Mouse (Mus musculus) midbrain, embryonic 13.5 days (tissue): ENCODE measurements around the gene Ctnnd2. TPM values are rescaled to one million over a fixed set of nuclear protein-coding genes. Genes with fewer than 3 reads are reported as not detected.

ENCODE experiments used
- ATAC-seq: fragments of 200-750 bp; cut with Nextera tagmentation; 2 replicates; pipeline ENCODE4 v1.8.0; 2017; ENCODE audit warnings: mild to moderate bottlenecking, moderate TSS enrichment, moderate library complexity
- H3K27ac ChIP-seq: fragments of 300-500 bp; sonication (generic); 2 replicates; pipeline ENCODE4 v1.5.1; 2015; ENCODE audit warnings: inconsistent platforms, mild to moderate bottlenecking, moderate library complexity
- H3K27me3 ChIP-seq: fragments of 300-500 bp; sonication (generic); 2 replicates; pipeline ENCODE4 v1.6.1; 2015; ENCODE audit warnings: mild to moderate bottlenecking, inconsistent platforms
- H3K36me3 ChIP-seq: fragments of 300-500 bp; sonication (generic); 2 replicates; pipeline ENCODE4 v1.6.1; 2015; ENCODE audit warnings: mild to moderate bottlenecking, inconsistent platforms
- H3K4me1 ChIP-seq: fragments of 300-500 bp; sonication (generic); replicated peaks from 2 replicates; pipeline ENCODE4 v1.6.1; 2015; ENCODE audit warnings: inconsistent platforms
- H3K4me2 ChIP-seq: fragments of 300-500 bp; sonication (generic); replicated peaks from 2 replicates; pipeline ENCODE4 v1.6.1; 2015; ENCODE audit warnings: moderate library complexity, mild to moderate bottlenecking, inconsistent platforms
- H3K4me3 ChIP-seq: fragments of 300-500 bp; sonication (generic); replicated peaks from 2 replicates; pipeline ENCODE4 v1.5.1; 2015; ENCODE audit warnings: mild to moderate bottlenecking, inconsistent platforms
- H3K9ac ChIP-seq: fragments of 300-500 bp; sonication (generic); replicated peaks from 2 replicates; pipeline ENCODE4 v1.6.1; 2015; ENCODE audit warnings: mild to moderate bottlenecking, inconsistent platforms
- H3K9me3 ChIP-seq: fragments of 300-500 bp; sonication (generic); 2 replicates; pipeline ENCODE4 v1.6.1; 2016; ENCODE audit warnings: mild to moderate bottlenecking, inconsistent platforms
- WGBS: fragments of 180-500 bp; shearing (Covaris S2); methylation state at CpG from one replicate; pipeline ENCODE4 v1.1.7; 2015; 5-methylcytosine and 5-hydroxymethylcytosine counted together
- polyA plus RNA-seq: library from polyadenylated mRNA; unstranded; fragments of >200 nt; fragmentation: Nextera tagmentation; extraction: Ambion mirVana; gene quantifications from 2 replicates; pipeline ENCODE4 v1.2.1, GENCODE M21; 2015

Ctnnd2 gene
- polyA plus RNA-seq, 1 experiment from 2014 or later: 54.2 TPM

DNA sequence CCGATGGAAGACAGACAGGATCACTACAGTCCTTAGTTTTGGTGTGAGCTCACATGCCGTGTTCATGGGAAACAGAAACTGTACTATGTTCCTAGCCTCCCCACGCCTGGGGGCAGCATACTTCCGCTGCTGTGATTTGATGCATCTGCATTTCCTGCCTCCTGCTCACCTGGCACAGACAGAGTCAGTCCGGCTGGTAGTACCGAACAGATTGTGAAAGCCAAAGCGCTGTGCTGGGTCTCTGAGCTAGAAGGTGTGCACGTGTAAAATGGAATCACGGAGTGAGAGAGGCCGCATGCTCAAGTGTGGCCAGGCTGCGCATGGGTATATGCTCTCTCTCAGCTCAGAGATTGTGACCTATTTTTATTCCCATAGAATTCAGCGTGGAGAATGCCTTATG lies 820.0 kb downstream of the Ctnnd2 start:
- Histone ChIP-seq H3K27ac (no peak overlapping the region), H3K27me3 (no peaks in the 10 kb centered on the region), H3K9ac (no peak overlapping the region), H3K4me1 (0 out of 2 replicates have a peak, but pooled peaks cover 3% of the 10 kb centered on the region), H3K36me3 (no peaks in the 10 kb centered on the region), H3K4me2 (no peak overlapping the region), H3K9me3 (no peaks in the 10 kb centered on the region), H3K4me3 (no peak overlapping the region)
- no peak for ATAC-seq
- 94% methylated on average over 12 of the region's 12 CpGs for WGBS

DNA sequence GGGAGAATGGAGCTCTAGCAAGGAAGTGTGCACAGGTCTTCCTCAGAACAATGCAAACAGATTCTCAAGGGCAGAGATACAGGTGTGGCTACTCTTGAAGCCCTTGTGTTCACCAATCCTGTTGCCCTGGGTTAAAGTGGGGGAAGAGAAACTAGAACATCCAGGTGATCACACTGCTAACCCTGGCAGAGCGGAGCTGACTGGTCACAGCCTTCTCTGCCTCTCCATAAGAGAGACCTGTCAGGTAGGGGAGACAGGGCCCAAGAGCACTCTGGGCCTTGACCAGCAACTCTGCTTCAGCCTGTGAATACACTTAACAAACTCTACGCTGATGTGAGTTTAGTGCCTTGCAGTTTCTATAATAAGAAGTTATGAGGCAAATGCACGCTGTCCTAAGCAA lies 820.5 kb downstream of the Ctnnd2 start:
- no peaks in the 10 kb centered on the region for H3K9me3 ChIP-seq
- 94% methylated on average over 3 of the region's 3 CpGs for WGBS
- no peak overlapping the region for H3K4me2 ChIP-seq
- no peak overlapping the region for H3K4me3 ChIP-seq
- ATAC-seq: no peak
- 0 out of 2 replicates have a peak, but pooled peaks cover 3% of the 10 kb centered on the region for H3K4me1 ChIP-seq
- H3K27ac ChIP-seq: no peak overlapping the region
- H3K36me3 ChIP-seq: no peaks in the 10 kb centered on the region
- no peaks in the 10 kb centered on the region for H3K27me3 ChIP-seq
- no peak overlapping the region for H3K9ac ChIP-seq

DNA sequence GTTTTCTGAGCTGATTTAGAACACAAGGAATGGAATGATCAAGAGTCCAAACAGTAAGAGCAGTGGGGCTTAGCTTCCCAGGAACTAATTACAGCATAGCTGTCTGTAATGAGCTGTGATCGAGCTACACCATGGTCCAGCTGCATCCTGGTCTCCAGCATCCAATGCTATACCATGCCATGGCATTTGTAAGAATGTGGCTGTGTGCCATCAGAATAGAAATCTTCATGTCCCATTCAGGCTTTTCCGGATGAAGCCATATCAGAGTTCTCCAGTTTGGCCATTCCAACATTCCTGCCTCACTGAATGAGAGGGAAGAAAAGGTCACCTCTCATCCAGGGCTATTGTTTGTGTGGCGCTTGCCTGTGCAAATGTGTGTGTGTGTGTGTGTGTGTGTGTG lies 823.0 kb downstream of the Ctnnd2 start:
- no peak overlapping the region for H3K27ac ChIP-seq
- no peaks in the 10 kb centered on the region for H3K36me3 ChIP-seq
- no peak overlapping the region for H3K4me2 ChIP-seq
- H3K27me3 ChIP-seq: no peaks in the 10 kb centered on the region
- ATAC-seq: no peak
- no peak overlapping the region for H3K9ac ChIP-seq
- H3K4me3 ChIP-seq: no peak overlapping the region
- 0 out of 2 replicates have a peak, but pooled peaks cover 1% of the 10 kb centered on the region for H3K4me1 ChIP-seq
- H3K9me3 ChIP-seq: no peaks in the 10 kb centered on the region
- 90% methylated on average over 3 of the region's 3 CpGs for WGBS

DNA sequence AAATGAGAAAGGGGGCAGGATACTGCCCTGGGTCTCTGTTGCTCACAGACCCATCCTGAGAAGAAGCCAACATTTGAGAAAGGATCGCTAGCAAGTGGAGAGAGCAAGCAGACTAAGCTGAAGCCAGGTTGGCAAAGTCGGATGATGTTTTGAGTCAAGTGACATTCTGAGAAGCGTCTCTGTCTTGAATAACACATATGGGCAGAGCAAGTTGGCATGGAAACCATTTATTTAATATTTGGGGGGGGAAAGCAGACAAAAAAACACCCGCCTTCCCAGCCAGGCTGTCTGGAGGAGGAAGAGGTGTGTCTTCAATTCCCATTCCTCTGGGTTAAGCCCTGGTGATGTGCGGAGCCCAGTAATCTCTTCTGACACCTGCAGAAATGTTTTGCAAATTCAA lies 832.1 kb downstream of the Ctnnd2 start:
- ATAC-seq: no peak
- no peak overlapping the region for H3K4me3 ChIP-seq
- H3K4me1 ChIP-seq: no peaks in the 10 kb centered on the region
- H3K36me3 ChIP-seq: peaks cover 10% of the 10 kb centered on the region
- H3K4me2 ChIP-seq: no peak overlapping the region
- WGBS: 88% methylated on average over 5 of the region's 5 CpGs
- no peak overlapping the region for H3K9ac ChIP-seq
- no peak overlapping the region for H3K27ac ChIP-seq
- no peaks in the 10 kb centered on the region for H3K27me3 ChIP-seq
- H3K9me3 ChIP-seq: no peaks in the 10 kb centered on the region

DNA sequence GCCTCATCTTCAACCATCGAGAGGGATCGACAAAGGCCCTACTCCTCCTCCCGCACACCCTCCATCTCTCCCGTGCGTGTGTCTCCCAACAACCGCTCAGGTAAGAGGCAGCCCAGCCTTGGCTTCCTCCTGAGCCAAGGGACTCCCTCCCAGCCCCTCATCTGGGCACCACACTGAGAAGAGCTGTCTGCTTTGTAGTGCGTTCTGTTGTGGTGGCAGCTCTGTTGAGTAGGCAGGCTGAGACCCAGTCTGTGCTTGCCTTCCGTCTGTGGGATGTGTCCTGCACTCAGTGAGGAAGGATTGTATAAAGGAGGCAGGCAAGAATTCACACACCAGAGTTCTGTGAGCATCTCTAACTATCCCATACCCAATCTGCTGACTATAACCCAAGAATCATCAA lies 832.6 kb downstream of the Ctnnd2 start:
- H3K27me3 ChIP-seq: no peaks in the 10 kb centered on the region
- no peaks in the 10 kb centered on the region for H3K9me3 ChIP-seq
- no peak overlapping the region for H3K4me3 ChIP-seq
- H3K4me2 ChIP-seq: no peak overlapping the region
- peaks cover 11% of the 10 kb centered on the region for H3K36me3 ChIP-seq
- WGBS: 85% methylated on average over 8 of the region's 8 CpGs
- no peak overlapping the region for H3K27ac ChIP-seq
- no peak overlapping the region for H3K9ac ChIP-seq
- no peak for ATAC-seq
- no peaks in the 10 kb centered on the region for H3K4me1 ChIP-seq

DNA sequence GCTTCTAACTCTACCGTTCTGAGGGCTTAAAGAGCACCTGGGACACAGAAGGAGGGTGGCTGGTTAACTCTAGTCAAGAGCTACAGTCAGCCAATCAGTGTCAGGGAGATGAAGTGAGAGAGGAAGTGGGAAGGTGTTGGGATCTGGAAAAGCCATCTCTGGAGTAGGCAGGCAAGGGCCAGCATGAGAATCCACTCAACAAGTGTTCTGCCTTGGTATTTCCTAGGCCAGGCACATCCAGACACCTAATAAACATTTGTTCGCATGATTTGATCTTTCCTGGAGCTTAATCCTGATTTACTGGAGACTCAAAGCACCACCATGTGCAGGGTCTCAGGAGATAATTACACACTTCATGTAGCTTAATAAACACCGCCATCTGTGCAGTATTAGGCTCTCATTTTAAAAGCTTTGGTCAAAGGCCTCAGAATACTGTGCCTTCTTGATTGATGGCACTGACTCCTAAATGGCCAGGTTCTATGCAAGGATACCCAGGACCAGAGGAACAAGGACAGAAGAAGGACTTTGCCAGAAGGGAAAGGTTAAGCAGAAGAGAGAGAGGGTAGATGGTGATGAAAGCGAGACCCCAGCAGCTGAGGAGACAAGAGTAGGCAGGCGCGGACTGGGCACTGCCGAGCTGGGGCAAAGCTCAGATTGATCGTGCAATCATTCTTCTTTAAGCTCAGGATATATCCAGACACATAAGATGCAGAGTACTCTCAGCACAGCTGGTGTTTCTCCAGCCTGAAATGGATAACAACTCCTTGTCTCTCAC lies 833.8 kb downstream of the Ctnnd2 start:
- no peaks in the 10 kb centered on the region for H3K4me1 ChIP-seq
- ATAC-seq: 0 out of 2 replicates have a peak, but pooled peaks have one; percentile 43
- 71% methylated on average over 8 of the region's 8 CpGs for WGBS
- no peaks in the 10 kb centered on the region for H3K9me3 ChIP-seq
- H3K27ac ChIP-seq: no peak overlapping the region
- H3K27me3 ChIP-seq: no peaks in the 10 kb centered on the region
- H3K9ac ChIP-seq: no peak overlapping the region
- peaks cover 11% of the 10 kb centered on the region for H3K36me3 ChIP-seq
- H3K4me3 ChIP-seq: no peak overlapping the region
- no peak overlapping the region for H3K4me2 ChIP-seq

DNA sequence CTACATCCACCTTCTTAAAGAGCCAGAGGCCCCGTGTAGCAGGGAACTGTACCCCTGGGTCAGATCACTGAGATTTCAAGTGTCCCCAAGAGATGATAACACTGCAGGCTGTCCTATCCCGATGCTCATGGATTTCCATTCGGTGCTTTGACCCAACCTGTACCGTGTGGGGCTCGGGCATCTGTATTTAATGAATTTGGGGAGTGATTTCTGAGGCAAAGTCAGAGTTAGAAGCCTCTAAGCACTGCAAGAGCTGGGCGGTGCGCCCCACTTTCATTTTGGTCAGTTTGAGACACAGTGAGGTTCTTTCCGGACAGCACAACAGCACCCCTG lies 834.4 kb downstream of the Ctnnd2 start:
- Histone ChIP-seq H3K4me2 (no peak overlapping the region), H3K36me3 (peaks cover 11% of the 10 kb centered on the region), H3K27me3 (no peaks in the 10 kb centered on the region), H3K27ac (no peak overlapping the region), H3K4me3 (no peak overlapping the region), H3K4me1 (no peaks in the 10 kb centered on the region), H3K9ac (no peak overlapping the region), H3K9me3 (no peaks in the 10 kb centered on the region)
- ATAC-seq: no peak
- 93% methylated on average over 8 of the region's 8 CpGs for WGBS

DNA sequence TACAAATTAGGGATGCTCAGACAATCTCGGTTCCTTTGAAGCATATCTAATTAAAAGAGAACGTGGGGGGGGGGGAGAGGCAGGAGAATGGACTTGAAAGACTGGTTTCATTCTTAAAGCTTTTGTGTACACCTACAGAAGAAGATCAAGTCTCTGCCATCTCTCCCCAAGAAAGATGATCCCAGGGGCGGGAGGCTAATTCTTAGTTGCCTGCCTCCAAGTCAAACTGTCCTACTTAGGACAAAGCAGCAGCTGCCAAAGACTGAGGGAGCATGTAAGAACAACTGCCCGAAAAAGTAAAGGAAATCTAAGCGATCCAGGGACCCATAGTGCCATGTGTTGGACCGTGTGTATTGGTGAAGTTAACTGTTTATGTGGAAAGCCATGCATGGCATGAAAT lies 836.2 kb downstream of the Ctnnd2 start:
- Histone ChIP-seq H3K4me3 (no peak overlapping the region), H3K27me3 (no peaks in the 10 kb centered on the region), H3K9ac (no peak overlapping the region), H3K36me3 (peaks cover 11% of the 10 kb centered on the region), H3K27ac (no peak overlapping the region), H3K9me3 (no peaks in the 10 kb centered on the region), H3K4me2 (no peak overlapping the region), H3K4me1 (no peaks in the 10 kb centered on the region)
- no peak for ATAC-seq
- WGBS: 65% methylated on average over 6 of the region's 6 CpGs

DNA sequence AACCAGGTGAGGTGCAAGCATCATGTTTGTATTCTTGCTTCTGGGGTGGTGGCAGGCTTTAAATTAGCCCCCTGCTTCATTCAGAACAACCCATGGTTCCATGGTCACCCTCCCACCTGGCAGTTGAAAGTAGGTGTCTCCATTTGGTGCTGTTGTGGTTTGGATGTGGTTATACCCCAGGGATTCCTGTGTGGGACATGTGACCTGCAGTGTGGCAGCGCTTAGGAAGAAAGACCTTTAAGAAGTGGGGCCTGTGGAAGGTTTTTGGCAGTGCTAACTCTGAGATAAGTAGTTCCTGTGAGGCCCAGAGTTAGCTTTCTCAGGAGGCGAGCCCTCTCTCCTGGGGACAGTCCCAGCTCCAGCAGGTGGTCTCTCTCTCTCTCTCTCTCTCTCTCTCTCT lies 848.4 kb downstream of the Ctnnd2 start:
- 78% methylated on average over 2 of the region's 2 CpGs for WGBS
- ATAC-seq: no peak
- H3K9ac ChIP-seq: no peak overlapping the region
- H3K4me1 ChIP-seq: peaks cover 6% of the 10 kb centered on the region; the same call in 1 of the 2 replicates
- no peak overlapping the region for H3K4me2 ChIP-seq
- H3K36me3 ChIP-seq: peaks cover 7% of the 10 kb centered on the region; the same call in 1 of the 2 replicates
- no peaks in the 10 kb centered on the region for H3K9me3 ChIP-seq
- H3K27ac ChIP-seq: no peak overlapping the region
- H3K4me3 ChIP-seq: no peak overlapping the region
- H3K27me3 ChIP-seq: no peaks in the 10 kb centered on the region

DNA sequence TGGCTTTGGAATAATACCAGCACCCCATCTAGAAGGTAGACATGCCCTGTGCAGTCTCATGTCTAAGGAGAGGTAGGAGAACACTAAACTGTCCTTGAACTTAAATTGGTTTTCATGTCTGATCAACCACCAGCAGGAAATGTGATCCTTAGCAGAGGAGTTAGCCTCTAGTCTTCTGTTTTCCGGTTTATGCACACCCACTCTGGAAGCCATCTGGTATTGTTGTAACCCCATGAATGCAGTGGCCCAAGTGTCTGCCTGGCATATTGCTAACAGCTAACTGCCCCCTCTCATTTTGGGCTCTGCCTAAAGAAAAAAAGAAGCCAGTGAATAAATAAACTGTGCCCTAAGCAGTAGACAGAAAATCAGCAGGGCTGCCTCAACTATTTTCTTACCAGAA lies 849.6 kb downstream of the Ctnnd2 start:
- Histone ChIP-seq H3K36me3 (peaks cover 11% of the 10 kb centered on the region), H3K9ac (no peak overlapping the region), H3K9me3 (no peaks in the 10 kb centered on the region), H3K27me3 (no peaks in the 10 kb centered on the region), H3K4me3 (no peak overlapping the region), H3K4me2 (no peak overlapping the region), H3K27ac (no peak overlapping the region), H3K4me1 (peaks cover 6% of the 10 kb centered on the region; the same call in 1 of the 2 replicates)
- ATAC-seq: no peak
- WGBS: 83% methylated on average over 1 of the region's 1 CpGs

DNA sequence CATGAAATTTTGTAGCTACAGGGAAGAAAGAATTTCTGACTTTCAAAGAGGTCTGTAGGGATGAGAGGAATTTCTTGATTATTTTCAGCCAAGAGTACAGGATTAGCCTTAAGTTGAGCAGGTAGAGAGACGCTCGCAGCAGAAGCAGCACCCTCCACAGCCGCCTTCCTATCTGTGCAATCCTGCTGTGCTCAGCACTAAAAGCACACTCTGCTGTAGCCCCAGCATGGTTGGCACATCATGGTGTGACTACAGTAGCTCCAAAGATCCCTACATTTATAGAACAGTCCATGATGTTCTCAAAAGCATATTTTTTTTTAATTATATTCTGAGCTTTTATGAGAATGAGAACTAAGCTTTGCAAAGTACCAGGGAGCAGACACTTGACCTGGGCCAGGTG lies 850.1 kb downstream of the Ctnnd2 start:
- Histone ChIP-seq H3K36me3 (peaks cover 15% of the 10 kb centered on the region), H3K9ac (no peak overlapping the region), H3K27ac (no peak overlapping the region), H3K4me2 (no peak overlapping the region), H3K27me3 (no peaks in the 10 kb centered on the region), H3K4me3 (no peak overlapping the region), H3K9me3 (no peaks in the 10 kb centered on the region), H3K4me1 (peaks cover 6% of the 10 kb centered on the region; the same call in 1 of the 2 replicates)
- 93% methylated on average over 3 of the region's 3 CpGs for WGBS
- ATAC-seq: no peak

DNA sequence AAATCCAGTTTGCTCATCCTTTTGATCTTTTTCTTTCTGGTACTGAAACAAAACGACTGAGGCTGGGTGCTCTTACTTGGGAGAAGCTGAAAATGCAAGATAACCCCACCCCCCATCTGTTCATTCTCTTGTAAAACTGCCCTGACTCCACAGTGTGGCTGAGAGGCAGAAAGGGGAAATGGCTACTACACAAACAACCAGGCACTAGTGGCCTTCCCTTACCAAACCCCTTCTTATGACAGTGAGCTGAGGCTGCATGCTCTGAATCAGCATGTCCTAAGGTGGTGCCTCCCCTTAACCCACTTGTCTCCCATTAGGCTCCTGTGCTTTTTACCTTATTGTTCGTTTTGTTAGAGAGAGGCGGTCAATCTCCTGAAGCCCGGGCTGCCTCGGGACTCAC lies 851.4 kb downstream of the Ctnnd2 start:
- no peak overlapping the region for H3K4me2 ChIP-seq
- H3K9me3 ChIP-seq: no peaks in the 10 kb centered on the region
- no peak for ATAC-seq
- H3K36me3 ChIP-seq: peaks cover 20% of the 10 kb centered on the region
- H3K27me3 ChIP-seq: no peaks in the 10 kb centered on the region
- no peak overlapping the region for H3K4me3 ChIP-seq
- no peaks in the 10 kb centered on the region for H3K4me1 ChIP-seq
- WGBS: 75% methylated on average over 5 of the region's 5 CpGs
- H3K9ac ChIP-seq: no peak overlapping the region
- H3K27ac ChIP-seq: no peak overlapping the region
